Mouse (Mus musculus): ENCODE data around the gene 1700057G04Rik.

GRCm38 (mm10) chr9:92338954-92339353 is 29.8 kb downstream of the 1700057G04Rik start:
- TF ChIP-seq ZC3H11A (IDR thresholded peaks at IDR 0.05; ENCODE audit: borderline replicate concordance, low read depth, low read length) (no peak), HCFC1 (IDR thresholded peaks at IDR 0.05; ENCODE audit: borderline replicate concordance, insufficient read depth, low read length) (no peak), MAFK (IDR thresholded peaks at IDR 0.05; ENCODE audit: insufficient read depth, low read depth, low read length) (no peak), ZNF384 (IDR thresholded peaks at IDR 0.05; ENCODE audit: low read depth, low read length) (no peak)

Measured in ES-E14 (cell line).